Mouse (Mus musculus) retina, adult 2 months (tissue): ENCODE data around the gene 1110032A03Rik.

Experiments used
- DNase-seq: peaks from one replicate; pipeline ENCODE4 v3.0.0-alpha.2; 2012; ENCODE audit warnings: low read depth, low spot score

The 1110032A03Rik gene

GRCm38 (mm10) chr9:50734989-50735388 lies 40.3 kb downstream of the 1110032A03Rik start:
- DNase-seq, result peak; percentile 55

GRCm38 (mm10) chr9:50732560-50732959 lies 42.8 kb downstream of the 1110032A03Rik start:
- no peak for DNase-seq

GRCm38 (mm10) chr9:50729600-50729999 lies 45.7 kb downstream of the 1110032A03Rik start:
- DNase-seq, result no peak

GRCm38 (mm10) chr9:50727925-50728651 lies 47.2 kb downstream of the 1110032A03Rik start:
- DNase-seq, result peak; percentile 54

- no peak for DNase-seq
These were observed 48.0 kb downstream of the 1110032A03Rik start for GRCm38 (mm10) chr9:50727171-50727924.

DNA sequence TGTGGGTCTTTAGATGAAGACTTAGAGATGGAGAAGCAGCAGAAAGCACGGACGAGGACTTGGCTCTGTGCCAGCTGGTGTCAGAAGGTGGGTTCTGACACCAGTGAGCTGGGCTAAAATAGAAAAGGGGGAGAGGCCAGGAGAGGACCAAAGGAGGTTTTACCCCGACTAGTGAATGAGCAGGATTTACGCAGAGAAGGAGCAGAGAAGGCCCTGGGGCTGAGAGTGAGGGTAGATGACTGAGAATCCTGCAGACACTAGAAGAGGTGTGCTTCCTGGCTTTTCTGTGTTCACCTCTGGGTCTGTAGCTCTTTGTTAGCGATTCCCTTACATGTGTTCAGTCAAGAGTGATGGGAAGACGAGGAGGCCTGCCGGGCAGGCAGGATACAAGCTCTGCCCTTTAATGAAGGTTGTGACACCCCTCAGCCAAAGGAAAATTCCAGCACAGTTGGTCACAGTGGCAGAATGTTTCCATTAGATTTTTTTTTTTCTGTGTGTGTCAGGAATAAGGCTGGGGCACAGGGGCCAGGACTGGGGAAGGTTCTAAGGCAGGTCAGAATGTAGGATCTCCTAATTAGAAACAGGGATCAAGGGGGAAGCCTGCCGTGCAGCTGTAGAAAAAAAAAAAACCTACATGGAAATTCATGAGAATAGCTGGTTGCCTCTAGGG lies 49.3 kb downstream of the 1110032A03Rik start:
- DNase-seq, result no peak

- DNase-seq, result no peak
These were observed 50.5 kb downstream of the 1110032A03Rik start for GRCm38 (mm10) chr9:50724661-50725330.

DNA sequence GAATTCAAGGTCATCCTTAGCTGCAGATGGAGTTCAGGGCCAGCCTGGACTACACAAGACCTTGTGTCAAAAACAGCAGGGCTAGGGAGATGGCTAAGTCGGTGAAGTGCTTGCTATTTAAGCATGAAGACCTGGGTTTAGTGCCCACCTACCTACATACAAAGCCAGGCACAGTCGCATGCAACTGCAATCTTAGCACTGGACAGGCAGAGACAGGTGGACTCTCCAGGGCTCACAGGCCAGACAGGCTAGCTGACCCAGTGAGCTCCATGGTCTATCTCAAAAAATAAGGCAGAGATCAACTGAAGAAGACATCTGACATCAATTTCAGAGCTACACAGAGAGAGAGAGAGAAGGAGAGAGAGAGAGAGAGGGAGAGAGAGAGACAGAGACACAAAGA lies 51.2 kb downstream of the 1110032A03Rik start:
- no peak for DNase-seq

GRCm38 (mm10) chr9:50723406-50723805 lies 51.9 kb downstream of the 1110032A03Rik start:
- no peak for DNase-seq

GRCm38 (mm10) chr9:50722451-50722911 lies 52.8 kb downstream of the 1110032A03Rik start:
- no peak for DNase-seq

DNA sequence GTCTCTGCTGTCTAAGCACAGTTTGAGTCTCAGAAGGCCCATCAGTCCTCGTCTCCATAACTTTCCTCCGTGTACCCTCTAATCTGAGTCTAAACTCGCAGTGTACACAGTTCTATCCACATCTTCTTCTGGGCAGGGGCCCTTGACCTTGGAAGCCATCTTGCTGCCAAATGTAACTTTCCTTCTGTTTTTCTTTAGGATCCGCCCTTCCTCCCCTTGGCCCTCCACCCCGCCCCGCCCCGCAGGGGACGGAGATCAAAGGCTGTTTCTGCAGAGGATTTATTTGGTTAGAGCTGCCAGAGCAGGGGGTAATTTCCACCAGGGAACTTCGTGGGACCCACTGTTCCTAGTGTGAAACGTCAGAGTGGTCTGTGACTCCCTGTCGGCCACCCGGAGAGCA lies 54.3 kb downstream of the 1110032A03Rik start:
- DNase-seq, result no peak

GRCm38 (mm10) chr9:50718878-50719277 lies 56.4 kb downstream of the 1110032A03Rik start:
- no peak for DNase-seq

DNA sequence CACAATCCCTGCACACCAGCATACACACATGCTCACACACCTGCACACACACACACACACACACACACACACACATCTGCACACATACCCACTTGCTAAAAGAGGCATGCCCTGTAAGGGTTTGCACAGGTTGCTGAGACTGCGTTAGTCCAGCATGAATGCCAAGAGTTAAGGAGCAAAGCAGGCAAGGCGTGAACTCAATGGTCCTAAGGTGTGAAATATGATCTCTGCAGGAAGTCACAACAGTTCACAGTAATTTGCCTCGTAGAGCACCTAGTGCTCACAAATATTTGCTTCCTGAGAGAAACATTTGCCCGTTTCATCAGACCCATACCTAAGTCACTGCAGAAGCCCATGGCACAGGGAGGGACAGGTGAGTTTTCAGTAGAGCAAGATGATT lies 61.1 kb downstream of the 1110032A03Rik start:
- DNase-seq, result no peak
